Mouse (Mus musculus) myocyte (in vitro differentiated cells): Measurements from ENCODE around the gene Syne2. TPM values are rescaled to one million over a fixed set of nuclear protein-coding genes. Genes with fewer than 3 reads are reported as not detected.

ENCODE experiments used
- H3K27me3 ChIP-seq: one replicate; pipeline ENCODE4 v1.6.1; 2011; ENCODE audit not compliant: control insufficient read depth, insufficient read depth, insufficient read length
- H3K36me3 ChIP-seq: one replicate; pipeline ENCODE4 v1.6.1; 2011; ENCODE audit not compliant: control insufficient read depth, insufficient read depth
- H3K4me2 ChIP-seq: one replicate; pipeline ENCODE4 v1.6.1; 2011; ENCODE audit warnings: low read depth, control low read depth
- H3K4me3 ChIP-seq: one replicate; pipeline ENCODE4 v1.5.1; 2011; ENCODE audit warnings: mild to moderate bottlenecking, control low read depth, moderate library complexity
- H3K79me2 ChIP-seq: one replicate; pipeline ENCODE4 v1.6.1; 2011; ENCODE audit not compliant: control insufficient read depth, insufficient read depth
- H3ac ChIP-seq: one replicate; pipeline ENCODE4 v1.6.1; 2011; ENCODE audit not compliant: control insufficient read depth, insufficient read length
- CEBPB ChIP-seq: IDR thresholded peaks from 2 replicates; pipeline ENCODE4 v1.6.1; 2011; ENCODE audit warnings: mild to moderate bottlenecking, moderate library complexity; ENCODE audit not compliant: poor library complexity, insufficient read depth, severe bottlenecking
- E2F4 ChIP-seq: IDR thresholded peaks from one replicate; pipeline ENCODE4 v1.6.1; 2011; ENCODE audit warnings: mild to moderate bottlenecking, control low read depth, moderate library complexity; ENCODE audit not compliant: insufficient read depth
- MAX ChIP-seq: IDR thresholded peaks from one replicate; pipeline ENCODE4 v1.6.1; 2011; ENCODE audit warnings: low read depth, mild to moderate bottlenecking, control low read depth
- MYOD1 ChIP-seq, 3 experiments: IDR thresholded peaks; one replicate each; pipeline ENCODE4 v1.6.1; 2011; ENCODE audit warnings: control low read depth in 2 of 3, low read depth in 2 of 3, mild to moderate bottlenecking in 2 of 3, moderate library complexity in 1 of 3; ENCODE audit not compliant: insufficient read length in 2 of 3, control insufficient read depth in 1 of 3
- MYOG ChIP-seq, 3 experiments: IDR thresholded peaks; one replicate each; pipeline ENCODE4 v1.6.1; 2011; ENCODE audit warnings: control low read depth in 2 of 3, low read depth in 2 of 3, mild to moderate bottlenecking in 2 of 3; ENCODE audit not compliant: insufficient read length in 2 of 3, control insufficient read depth in 1 of 3, insufficient read depth in 1 of 3
- POLR2A ChIP-seq: IDR thresholded peaks from one replicate; pipeline ENCODE4 v1.6.1; 2011; ENCODE audit warnings: low read depth, mild to moderate bottlenecking, control low read depth, moderate library complexity; ENCODE audit not compliant: insufficient read length
- POLR2AphosphoS2 ChIP-seq: IDR thresholded peaks from one replicate; pipeline ENCODE4 v1.6.1; 2011; ENCODE audit warnings: low read depth, control low read depth; ENCODE audit not compliant: insufficient read length
- REST ChIP-seq: IDR thresholded peaks from one replicate; pipeline ENCODE4 v1.6.1; 2011; ENCODE audit warnings: mild to moderate bottlenecking, control low read depth, moderate library complexity; ENCODE audit not compliant: insufficient read depth, insufficient read length
- SRF ChIP-seq: IDR thresholded peaks from one replicate; pipeline ENCODE4 v1.6.1; 2011; ENCODE audit warnings: low read depth; ENCODE audit not compliant: control insufficient read depth, insufficient read length
- TCF12 ChIP-seq: IDR thresholded peaks from one replicate; pipeline ENCODE4 v1.6.1; 2011; ENCODE audit warnings: mild to moderate bottlenecking, control low read depth; ENCODE audit not compliant: poor library complexity, insufficient read depth, severe bottlenecking
- TCF3 ChIP-seq: IDR thresholded peaks from one replicate; pipeline ENCODE4 v1.6.1; 2011; ENCODE audit warnings: low read depth, control low read depth; ENCODE audit not compliant: insufficient read length
- USF1 ChIP-seq: IDR thresholded peaks from one replicate; pipeline ENCODE4 v1.6.1; 2011; ENCODE audit warnings: low read depth, mild to moderate bottlenecking, control low read depth, moderate library complexity
- polyA plus RNA-seq: library from polyadenylated mRNA; unstranded; fragments of >200 nt; fragmentation: generic; extraction: Trizol; gene quantifications from one replicate; pipeline ENCODE4 v1.2.1, GENCODE M21; 2012; ENCODE audit warnings: missing spikeins

The Syne2 gene
- polyA plus RNA-seq, 1 experiment = 3.7 TPM

GRCm38 (mm10) chr12:75933561-75933960 lies 115.6 kb downstream of the Syne2 start:
- no peaks in the 10 kb centered on the region for H3K27me3 ChIP-seq
- no peaks in the 10 kb centered on the region for H3K36me3 ChIP-seq
- no peak overlapping the region for H3K4me3 ChIP-seq
- no peak overlapping the region for H3K4me2 ChIP-seq
- H3K79me2 ChIP-seq = no peaks in the 10 kb centered on the region
- H3ac ChIP-seq = no peak overlapping the region
- TF ChIP-seq USF1 (no peak), CEBPB (no peak), TCF12 (no peak), MYOG (IDR thresholded peaks at IDR 0.05; ENCODE audit: control insufficient read depth in 1 of 3, insufficient read depth in 1 of 3, insufficient read length in 2 of 3, low read depth in 2 of 3) (no peak), TCF3 (no peak), MYOD1 (IDR thresholded peaks at IDR 0.05; ENCODE audit: control insufficient read depth in 1 of 3, insufficient read length in 2 of 3, low read depth in 2 of 3) (no peak), REST (no peak)

GRCm38 (mm10) chr12:75951328-75951727 lies 133.4 kb downstream of the Syne2 start:
- Histone ChIP-seq H3K36me3 (no peaks in the 10 kb centered on the region), H3K4me2 (no peak overlapping the region), H3ac (no peak overlapping the region), H3K27me3 (no peaks in the 10 kb centered on the region), H3K79me2 (no peaks in the 10 kb centered on the region), H3K4me3 (no peak overlapping the region)
- no peak for TF ChIP-seq REST
- no peak for TF ChIP-seq TCF3
- TF ChIP-seq MYOG (IDR thresholded peaks at IDR 0.05; ENCODE audit: control insufficient read depth in 1 of 3, insufficient read depth in 1 of 3, insufficient read length in 2 of 3, low read depth in 2 of 3) = no peak
- TF ChIP-seq USF1 = no peak
- no peak for TF ChIP-seq POLR2AphosphoS2
- TF ChIP-seq TCF12 = no peak
- no peak for TF ChIP-seq MAX
- no peak for TF ChIP-seq CEBPB
- TF ChIP-seq E2F4 = no peak
- no peak for TF ChIP-seq MYOD1 (IDR thresholded peaks at IDR 0.05; ENCODE audit: control insufficient read depth in 1 of 3, insufficient read length in 2 of 3, low read depth in 2 of 3)
- TF ChIP-seq SRF = no peak
- no peak for TF ChIP-seq POLR2A

- H3K4me2 ChIP-seq = no peak overlapping the region
- no peaks in the 10 kb centered on the region for H3K79me2 ChIP-seq
- H3K27me3 ChIP-seq = no peaks in the 10 kb centered on the region
- no peak overlapping the region for H3ac ChIP-seq
- no peak overlapping the region for H3K4me3 ChIP-seq
- H3K36me3 ChIP-seq = no peaks in the 10 kb centered on the region
- no peak for TF ChIP-seq CEBPB
- TF ChIP-seq USF1 = no peak
- TF ChIP-seq POLR2AphosphoS2 = no peak
These were observed 134.1 kb downstream of the Syne2 start for GRCm38 (mm10) chr12:75952011-75952410.

GRCm38 (mm10) chr12:75966441-75967195 lies 148.7 kb downstream of the Syne2 start:
- Histone ChIP-seq H3ac (no peak overlapping the region), H3K27me3 (no peaks in the 10 kb centered on the region), H3K79me2 (no peaks in the 10 kb centered on the region), H3K36me3 (no peaks in the 10 kb centered on the region), H3K4me2 (no peak overlapping the region), H3K4me3 (no peak overlapping the region)
- no peak for TF ChIP-seq POLR2AphosphoS2
- no peak for TF ChIP-seq REST
- TF ChIP-seq USF1 = no peak
- no peak for TF ChIP-seq SRF
- TF ChIP-seq TCF3 = no peak

GRCm38 (mm10) chr12:75979079-75979478 lies 161.1 kb downstream of the Syne2 start:
- no peak overlapping the region for H3K4me2 ChIP-seq
- H3K27me3 ChIP-seq = no peaks in the 10 kb centered on the region
- no peak overlapping the region for H3K4me3 ChIP-seq
- TF ChIP-seq TCF3 = no peak
- TF ChIP-seq REST = no peak
- TF ChIP-seq TCF12 = no peak
- TF ChIP-seq MYOG (IDR thresholded peaks at IDR 0.05; ENCODE audit: control insufficient read depth in 1 of 3, insufficient read depth in 1 of 3, insufficient read length in 2 of 3, low read depth in 2 of 3) = no peak
- no peak for TF ChIP-seq MAX
- TF ChIP-seq USF1 = no peak
- no peak for TF ChIP-seq SRF
- no peak for TF ChIP-seq POLR2A
- no peak for TF ChIP-seq POLR2AphosphoS2
- no peak for TF ChIP-seq MYOD1 (IDR thresholded peaks at IDR 0.05; ENCODE audit: control insufficient read depth in 1 of 3, insufficient read length in 2 of 3, low read depth in 2 of 3)
- no peak for TF ChIP-seq CEBPB
- no peak for TF ChIP-seq E2F4
- H3K79me2 ChIP-seq = no peaks in the 10 kb centered on the region
- no peak overlapping the region for H3ac ChIP-seq
- peaks cover 6% of the 10 kb centered on the region for H3K36me3 ChIP-seq
